Mouse (Mus musculus) kidney, adult 8-10 months (tissue): ENCODE results near the gene Fgfr2.

Experiments
- DNase-seq, 2 experiments: peaks; one replicate each; pipeline ENCODE4 v3.0.0; 2022

Gene Fgfr2

DNA sequence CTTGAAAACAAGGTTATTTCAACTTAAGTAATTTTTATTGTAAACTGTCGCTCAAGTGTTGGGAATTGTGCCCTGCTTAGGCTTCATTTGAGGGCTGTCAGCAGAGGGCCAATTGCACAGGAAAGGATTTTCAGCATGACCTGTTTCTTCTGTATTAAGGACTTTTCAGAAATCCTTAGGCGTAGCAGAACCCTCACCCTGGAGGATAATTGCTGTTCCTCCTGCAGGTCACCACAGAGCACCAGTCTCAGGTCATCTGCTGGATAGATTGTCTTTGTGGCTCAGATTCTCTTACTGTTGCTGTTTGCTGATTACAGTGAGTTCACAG, 2227.6 kb downstream of the Fgfr2 start:
- no peak for DNase-seq

DNA sequence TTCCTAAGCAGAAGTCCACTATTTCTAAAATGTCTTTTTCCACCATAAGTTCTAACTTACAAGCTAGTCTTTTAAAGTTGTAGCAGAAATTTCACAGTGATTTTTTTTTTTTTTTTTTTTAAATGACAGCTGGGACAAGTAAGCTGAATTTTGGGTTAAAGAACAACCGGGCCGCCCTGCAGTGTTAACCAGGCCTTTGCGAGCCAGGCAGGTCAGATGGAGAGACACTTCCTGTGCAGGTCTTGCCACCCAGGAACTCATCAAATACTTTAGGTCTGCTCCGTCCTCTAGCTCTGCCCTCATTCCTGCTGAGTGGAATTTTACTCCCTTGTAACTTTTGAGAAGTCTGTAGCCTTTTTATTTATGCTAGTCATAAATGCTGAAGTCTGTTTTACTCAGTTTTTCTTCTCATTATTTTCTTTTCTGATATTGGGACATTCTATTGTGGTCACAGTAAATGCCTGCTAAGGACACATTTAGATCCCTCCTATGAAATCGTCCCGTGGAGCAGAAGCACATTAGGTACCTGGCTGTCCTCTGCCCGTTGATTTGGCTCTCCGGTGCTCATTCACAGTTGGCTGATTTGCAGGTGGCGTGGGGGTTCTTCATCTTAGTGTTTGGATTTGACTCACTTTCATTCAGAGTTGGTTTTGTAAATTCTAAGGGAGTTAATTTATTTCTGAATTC, 2228.1 kb downstream of the Fgfr2 start:
- peak; percentile 70 for DNase-seq

DNA sequence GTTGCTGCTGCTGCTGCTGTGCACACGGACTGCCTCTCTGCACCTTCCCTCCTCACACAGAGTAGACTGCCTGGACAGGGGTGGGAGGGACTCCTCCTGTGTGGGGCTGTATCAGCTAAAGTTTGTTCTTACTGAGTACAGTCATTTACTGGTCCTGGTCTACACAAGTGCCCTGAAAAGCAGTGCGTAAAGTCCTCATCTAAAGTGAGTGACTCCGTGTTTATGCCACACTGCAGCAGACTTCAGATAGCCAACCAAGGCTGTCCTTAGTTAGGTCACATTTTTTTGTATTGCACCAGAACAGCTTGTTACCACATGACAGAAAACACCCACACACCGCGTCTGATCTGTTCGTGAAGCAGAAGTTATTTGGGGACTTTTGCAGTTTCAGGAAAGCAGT, 2230.2 kb downstream of the Fgfr2 start:
- DNase-seq = no peak

DNA sequence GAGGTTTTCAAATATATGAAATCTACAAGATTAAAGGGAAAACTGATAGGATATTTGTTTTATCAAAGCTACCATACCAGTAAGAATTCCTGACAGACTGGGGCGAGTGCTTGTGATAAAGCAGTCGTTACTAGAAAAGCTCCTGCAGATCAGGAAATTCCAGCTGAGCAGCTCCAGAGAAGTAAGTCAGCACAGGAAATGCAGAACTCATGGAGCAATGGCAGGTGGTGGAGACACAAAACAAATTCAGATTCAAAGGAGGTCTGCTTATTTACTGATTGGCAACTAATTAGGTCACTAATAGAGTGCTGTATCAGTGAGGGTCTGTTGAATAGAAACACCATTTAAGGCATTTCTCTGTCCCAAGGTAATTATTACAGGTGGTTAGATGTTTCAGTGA, 2232.3 kb downstream of the Fgfr2 start:
- DNase-seq = no peak

DNA sequence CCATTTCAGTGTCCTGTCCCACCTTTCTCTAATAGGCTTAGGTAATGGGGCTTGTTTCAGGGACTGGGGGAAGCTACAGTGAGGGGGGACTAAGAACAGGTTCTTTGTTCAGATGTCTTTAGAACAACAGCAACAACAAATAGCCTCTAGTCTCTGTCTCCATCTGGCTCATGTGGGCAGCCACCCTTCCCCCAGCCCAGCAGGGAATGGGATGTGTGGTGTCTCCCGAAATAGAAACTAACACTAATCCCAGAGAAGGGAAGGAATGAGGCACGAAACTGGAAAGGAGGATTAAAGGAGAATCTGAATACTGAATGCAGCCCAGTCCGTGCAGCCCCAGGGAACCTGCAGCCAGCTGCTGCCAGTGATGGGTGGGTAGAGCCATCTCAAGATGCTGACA, 2235.2 kb downstream of the Fgfr2 start:
- no peak for DNase-seq

DNA sequence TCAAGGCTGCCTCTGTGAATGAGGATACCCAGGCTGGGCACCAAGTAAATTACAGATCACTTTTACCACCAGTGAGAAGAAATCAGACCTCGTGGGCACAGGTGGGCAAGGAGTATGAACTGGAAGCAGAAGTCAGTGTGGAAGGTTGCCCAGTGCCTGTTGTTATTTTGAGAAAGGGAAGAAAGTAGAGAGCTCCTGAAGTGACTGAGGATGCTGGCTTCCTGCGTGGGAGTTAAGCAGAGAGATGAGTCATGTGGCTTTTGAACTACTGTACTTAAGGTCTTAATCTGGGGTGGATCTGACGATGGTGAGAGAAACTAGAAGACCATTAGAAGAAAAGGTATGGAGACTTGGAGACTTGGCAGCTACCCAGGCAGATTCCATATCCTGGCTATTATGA, 2236.9 kb downstream of the Fgfr2 start:
- no peak for DNase-seq

DNA sequence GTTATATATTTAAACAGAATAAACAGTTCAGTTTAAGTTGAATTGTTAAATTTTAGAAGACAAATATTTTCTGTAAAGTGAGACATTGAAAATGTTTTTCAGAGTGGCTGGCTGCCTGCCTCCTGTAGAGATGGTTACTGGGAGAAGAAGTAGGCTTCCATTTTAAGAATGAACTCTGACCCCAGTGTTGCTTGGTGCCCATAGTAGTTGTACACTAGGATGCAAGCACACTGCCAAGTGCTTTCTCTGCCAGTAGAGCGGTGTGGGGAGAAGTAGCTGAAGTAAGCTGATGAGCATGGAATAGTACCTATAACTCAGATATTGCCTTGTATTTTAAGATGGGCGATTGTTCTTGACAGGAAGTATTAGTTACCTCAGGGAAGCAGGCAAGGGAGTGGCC, 2239.0 kb downstream of the Fgfr2 start:
- no peak for DNase-seq

DNA sequence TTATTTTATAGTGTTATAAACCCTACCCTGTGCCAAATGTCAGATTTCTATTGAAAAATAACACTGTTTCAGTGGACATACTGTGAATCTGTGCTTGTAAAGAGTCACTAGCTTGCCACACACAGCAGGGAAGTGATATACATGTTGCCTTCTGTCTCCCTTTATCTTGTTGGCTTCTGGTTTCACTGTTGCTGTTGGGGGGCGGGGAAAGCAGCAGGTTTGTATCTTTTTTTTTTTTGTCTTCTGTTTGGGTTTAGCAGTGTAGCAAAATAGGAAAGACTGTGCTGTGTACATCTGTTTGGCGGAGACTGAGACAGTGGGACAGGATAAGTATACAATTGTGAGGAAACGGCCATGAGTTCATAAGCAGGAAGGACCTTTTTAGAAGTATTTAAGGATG, 2255.9 kb downstream of the Fgfr2 start:
- no peak for DNase-seq

DNA sequence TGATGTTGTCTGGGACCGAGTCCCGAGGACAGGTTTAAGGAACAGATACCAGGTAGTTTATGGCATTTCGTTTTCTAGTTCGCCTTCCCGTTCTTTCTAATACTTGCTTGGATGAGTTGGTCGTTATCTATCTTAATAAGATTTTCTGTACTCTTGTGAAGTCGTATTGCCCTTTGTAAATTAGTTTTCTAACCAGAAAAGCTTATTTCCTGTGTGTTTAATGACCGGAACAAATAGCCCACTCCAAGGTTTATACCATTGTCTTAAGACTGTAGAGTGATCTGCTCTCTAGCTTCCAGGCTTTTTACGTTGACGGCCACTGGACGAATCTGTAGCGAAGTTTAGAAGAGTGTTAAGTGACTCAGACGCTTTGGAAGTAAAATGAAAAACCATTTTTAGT, 2256.5 kb downstream of the Fgfr2 start:
- DNase-seq = no peak

DNA sequence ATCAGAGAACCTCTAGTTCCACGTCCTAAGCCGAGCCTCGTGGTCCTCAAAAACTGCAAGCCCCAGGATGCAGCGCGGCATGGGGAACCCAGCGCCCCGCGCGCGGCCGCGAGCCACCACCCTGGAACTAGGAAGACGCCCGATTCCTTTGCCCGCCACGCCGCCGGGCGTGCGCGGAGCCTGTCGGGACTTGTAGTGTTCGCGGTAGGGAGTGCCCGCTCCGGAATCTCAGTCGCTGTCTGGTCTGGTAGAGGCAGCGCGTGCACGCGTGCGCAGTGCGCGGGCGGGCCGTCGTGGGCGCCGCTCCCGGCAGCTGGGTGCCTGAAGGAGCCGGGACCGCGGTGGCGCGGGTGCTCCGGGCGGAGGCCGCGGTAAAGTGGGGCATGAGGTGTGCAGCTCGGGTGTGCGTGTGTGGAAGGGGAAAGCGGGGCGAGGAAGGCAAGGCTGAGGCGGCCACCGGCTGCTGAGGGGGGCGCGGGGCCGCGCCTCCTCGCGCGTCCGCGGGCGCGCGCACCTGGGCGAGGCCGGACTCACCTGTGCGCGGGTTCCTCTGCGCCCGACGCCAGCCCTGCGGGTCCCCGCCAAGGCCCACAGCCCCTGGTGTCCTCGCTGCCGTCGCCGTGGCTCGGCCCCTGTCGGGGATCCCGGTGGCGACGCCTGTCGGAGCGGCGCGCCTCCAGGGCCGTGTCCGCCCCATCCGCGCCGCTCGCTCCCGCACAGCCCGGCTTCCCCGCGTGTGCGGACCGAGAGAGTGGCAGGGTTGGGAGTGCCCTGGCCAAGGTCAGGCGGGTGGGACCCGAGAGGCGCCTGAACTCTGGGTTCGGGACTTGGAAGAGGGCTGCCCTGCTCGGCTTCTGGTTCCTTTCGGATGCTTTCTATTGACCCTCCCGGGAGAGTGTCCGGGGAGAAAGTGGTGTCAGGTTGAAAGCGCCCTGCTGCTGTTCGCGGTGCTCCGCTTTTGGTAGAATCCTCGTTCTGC, 2257.2 kb downstream of the Fgfr2 start, which contains the start of gene Plekha1:
Gene Plekha1, plus strand, starts transcription at position 144 of the 979 bp plus-strand sequence.
- peak; percentile 98 for DNase-seq

DNA sequence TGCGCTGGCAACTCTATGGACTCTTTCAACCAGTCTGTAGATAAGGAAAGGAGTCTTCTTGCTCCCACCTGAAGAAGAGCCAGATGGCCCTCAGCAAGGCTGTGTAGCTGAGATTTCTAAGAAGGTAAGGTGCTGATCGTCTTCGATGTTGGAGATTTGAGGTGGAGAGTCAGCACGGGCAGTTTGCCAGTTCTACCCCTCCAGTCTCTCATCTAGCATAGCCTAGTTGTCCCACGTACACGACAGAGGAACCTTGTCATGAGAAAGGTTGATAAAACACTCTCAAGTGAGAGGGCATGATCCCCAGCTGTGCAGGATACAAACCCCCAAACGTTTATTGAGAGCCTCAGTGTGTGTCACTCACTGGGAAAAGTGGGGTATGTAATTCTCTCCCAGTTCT, 2258.4 kb downstream of the Fgfr2 start:
- DNase-seq = no peak

DNA sequence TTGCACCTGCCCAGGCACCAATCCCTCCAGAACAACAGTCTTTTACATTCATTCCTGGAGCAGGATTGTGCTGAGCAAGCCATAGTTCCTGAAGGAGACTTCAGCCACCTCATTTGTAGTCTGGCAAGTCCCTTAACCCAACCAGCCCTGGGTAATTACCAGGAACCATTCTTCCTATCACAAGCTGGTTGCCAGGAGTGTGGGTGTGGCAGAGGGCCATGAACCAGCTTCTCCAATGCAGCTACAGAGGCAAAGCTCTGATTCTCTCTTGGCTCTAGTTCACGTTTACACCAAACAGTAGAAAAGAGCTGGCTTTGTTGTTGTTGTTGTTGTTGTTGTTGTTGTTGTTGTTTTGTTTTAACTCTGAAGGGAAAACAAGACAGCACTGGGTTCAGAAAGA, 2260.6 kb downstream of the Fgfr2 start:
- DNase-seq = peak; percentile 24 to 50

DNA sequence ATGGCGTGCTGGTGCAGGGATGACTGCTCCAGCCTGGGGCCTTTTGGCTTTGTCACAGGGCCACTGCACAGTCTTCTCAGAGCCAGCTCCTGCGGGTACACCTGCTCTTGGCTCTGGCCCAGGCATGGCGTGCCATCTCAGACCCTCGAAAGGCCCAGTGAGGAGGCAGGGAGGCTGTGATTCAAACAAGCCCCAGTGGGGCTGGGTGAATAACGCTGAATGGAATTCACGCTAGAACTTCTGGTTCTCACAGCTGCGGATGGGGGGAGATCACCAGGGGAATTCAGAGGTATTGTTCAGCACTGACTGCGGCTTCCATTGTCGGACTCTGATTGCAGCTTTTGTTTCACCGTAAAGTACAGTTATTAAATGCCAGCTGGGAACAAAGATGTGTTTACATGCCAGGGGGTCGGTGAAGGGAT, 2262.4 kb downstream of the Fgfr2 start:
- peak in 1 of 2 experiments; percentile 18 for DNase-seq

DNA sequence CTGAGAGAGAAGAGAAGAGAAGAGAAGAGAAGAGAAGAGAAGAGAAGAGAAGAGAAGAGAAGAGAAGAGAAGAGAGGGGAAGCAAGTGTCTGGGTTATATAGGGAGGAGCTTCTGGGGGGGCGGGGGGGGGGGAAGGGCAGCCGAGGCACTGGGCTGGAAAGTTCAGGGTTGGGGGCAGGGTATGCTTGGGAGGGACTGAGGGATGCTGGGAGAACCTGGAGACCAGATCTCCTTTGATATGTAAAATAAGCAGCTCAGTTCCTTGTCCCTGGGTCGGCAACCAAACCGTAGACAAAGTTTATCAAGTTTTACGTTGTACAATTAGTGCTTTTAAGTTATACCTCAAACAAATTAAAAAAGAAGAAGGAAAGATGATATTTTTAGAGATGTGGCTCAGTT, 2263.2 kb downstream of the Fgfr2 start:
- DNase-seq = no peak

DNA sequence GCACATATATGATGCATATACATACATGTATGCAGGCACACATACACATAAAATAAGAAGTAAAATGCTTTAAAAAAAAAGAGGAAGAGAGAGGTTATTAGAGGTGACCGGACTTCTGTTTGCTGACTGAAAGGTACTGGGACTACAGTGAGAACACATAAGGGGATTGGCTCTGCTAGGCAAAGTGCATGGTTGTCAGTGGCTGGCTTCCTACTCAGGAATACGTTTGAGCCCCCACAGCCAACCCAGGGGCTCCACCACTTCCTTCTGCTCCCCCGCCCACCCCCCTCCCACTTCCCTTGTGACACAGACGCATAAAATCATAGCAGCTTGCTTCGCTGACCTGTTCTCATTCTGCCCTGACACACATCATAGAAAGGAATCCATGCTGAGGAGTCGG, 2265.2 kb downstream of the Fgfr2 start:
- no peak for DNase-seq

DNA sequence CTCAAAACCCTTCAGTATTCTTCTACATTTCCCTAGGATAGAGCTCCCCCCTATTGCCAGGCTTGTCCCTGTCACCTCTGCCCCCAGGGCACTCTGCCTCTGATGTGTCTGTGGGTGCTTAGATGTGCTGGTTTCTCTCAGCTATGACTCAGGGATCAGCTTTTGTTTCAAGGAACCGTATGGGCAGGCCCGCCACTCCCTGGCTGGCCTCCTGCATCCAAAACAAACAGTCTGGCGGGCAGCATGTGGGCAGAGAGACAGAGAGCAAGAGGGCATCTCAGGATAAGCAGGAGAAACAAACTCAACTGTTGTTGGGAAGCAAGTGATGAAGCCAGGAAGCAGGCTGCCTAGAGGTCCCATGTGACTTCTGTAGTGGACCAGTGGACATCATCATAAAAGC, 2267.5 kb downstream of the Fgfr2 start:
- DNase-seq = no peak

DNA sequence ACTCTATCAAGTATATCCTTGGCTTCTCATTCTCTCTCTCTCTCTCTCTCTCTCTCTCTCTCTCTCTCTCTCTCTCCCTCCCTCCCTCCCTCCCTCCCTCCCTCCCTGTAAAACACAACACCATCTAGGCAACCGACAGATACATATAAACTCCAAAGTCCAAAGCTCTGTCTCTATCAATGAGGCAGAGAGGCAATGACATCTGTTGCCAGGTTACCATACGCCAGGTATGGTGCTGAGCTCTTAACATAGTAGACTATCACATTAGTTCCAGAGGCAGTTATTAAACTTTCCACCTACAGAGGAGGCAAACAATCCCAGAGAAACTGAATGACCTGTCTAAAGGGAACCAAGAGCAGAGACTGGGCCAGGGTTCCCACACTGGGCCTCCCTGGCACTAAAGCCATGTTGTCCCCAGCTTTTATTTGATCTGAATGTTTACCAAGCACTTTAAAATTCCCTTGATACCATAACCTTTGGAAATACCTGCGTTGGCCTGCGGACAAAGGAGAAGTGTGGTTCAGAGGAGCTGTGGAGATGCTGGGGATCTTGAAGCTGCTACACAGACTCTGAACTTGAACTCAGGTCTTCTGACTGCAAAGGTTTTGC, 2268.4 kb downstream of the Fgfr2 start:
- DNase-seq = no peak

DNA sequence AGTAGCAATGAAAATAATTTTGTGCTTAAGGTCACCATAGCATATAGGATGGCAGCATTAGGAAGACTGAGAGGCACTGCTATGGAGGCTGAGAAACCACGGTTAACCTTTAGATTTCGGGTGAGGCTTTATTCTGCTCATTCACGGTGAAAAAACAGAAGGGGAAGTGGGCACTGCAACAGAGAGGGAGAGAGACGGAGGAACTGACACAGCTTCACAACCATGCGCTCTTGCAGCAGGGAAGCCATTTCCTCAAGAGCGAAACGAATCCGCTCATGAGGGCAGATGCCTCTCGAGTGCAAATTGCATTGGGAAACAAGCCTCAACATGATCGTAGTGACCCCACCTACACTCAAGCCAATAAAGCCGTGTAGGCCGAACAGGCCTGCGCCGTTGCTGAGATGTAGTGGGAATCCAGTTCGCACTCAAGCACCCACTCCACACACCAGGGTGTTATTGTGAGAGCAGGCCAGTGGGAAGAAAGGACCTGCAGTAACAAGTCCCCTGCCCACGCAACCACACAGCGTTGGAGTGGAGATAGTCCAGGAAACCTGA, 2275.9 kb downstream of the Fgfr2 start:
- DNase-seq = no peak

DNA sequence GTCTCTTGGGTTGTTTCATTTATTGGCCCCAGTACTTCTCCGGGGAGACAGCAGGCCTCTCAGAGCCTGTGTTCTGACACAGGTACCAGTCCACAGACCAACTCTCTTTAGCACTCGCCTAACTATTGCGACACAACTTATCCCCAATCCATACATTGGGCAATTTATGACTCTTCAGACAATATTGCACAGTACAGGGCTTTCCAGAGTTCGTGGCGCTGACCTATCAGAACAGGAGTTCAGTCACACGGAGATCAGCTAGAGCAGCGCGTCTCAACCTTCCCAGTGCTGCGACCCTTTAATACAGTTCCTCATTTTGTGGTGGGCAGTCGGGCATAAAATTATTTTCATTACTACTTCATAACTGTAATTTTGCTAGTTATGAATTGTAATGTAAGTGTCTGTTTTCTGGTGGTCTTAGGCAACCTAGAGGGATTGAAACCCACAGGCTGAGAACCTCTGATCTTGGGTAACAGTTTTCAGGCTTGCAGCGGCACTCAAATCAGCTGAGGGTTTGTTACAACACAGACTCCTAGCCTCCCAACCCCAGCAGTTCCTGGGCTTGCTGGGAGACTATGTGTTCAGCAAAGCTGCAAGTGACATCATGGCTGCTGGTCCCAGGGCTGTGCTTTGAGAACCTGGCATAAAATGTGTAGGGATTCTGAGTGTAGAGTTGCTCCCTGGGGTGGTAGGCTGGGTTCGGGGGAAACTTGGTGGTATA, 2283.6 kb downstream of the Fgfr2 start:
- no peak for DNase-seq

DNA sequence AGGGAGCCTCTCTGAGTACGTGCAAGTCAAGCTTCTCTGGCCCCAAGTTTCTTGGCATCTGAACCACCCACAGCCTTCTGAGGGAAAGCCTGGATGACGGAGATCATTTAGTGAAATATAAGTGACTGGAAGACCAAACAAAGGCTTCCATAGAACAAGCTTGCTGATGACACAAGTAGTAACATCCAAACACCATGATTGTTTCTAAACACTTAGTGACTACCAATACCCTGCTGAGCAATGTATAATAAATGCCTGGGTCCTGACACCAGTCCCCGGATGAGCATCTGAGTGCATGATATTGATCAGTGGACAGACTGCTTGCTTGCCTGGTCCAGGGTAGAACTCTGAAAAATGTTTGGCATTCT, 2284.5 kb downstream of the Fgfr2 start:
- no peak for DNase-seq

DNA sequence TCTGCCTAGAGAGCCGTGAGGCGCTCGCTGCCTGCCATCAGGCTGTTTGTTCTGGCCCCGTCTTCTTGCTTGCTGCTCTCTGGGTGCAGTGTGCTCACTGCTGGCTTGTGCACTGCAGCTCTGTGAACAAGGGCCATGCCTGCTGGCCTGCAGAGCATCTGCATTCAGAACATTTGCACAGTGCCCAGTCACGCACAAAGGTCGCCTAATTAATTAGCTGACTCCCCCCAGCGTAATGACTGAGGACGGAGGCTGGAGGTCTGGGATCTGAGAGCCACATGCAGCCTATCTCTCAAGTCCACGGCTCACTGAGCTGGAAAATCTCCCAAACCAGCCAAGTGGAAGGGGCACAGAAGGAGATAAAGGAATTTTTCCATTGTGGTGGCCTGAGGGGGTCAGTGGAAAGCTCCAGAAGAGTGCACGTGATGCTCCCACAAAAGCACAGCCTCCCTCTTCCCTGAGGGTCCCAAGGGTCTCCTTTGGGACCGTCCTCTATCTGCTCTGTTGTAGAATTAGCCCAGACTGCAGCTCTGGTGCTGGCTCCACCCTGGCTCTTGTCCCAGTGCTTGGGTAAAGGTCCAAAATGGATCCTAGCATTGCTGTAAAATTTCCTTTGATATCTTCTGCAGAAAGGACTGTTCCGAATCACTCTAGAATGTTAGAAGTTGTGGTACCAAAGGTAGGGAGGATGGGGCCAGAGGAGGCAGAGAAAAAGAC, 2285.1 kb downstream of the Fgfr2 start:
- DNase-seq = peak; percentile 90 to 93

DNA sequence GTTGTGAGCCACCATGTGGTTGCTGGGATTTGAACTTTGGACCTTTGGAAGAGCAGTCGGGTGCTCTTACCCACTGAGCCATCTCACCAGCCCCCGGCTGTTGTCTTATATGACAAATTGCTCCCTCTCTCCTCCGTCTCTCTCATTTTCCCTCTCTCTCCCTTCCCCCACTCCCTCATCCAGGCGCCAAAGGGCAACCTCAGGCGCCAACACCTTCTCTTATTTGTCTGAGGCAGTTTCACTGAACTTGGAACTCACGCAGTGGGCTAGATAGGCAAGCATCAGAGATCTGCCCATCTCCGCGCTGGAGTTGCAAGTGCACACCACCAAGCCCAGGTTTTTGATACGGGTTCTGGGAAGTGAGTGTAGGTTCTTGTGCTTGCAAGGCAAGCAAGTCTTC, 2287.1 kb downstream of the Fgfr2 start:
- DNase-seq = peak; percentile 43 to 64
